10 mouse cellular contexts compared by ENCODE assay signal in the genomic region with DNA sequence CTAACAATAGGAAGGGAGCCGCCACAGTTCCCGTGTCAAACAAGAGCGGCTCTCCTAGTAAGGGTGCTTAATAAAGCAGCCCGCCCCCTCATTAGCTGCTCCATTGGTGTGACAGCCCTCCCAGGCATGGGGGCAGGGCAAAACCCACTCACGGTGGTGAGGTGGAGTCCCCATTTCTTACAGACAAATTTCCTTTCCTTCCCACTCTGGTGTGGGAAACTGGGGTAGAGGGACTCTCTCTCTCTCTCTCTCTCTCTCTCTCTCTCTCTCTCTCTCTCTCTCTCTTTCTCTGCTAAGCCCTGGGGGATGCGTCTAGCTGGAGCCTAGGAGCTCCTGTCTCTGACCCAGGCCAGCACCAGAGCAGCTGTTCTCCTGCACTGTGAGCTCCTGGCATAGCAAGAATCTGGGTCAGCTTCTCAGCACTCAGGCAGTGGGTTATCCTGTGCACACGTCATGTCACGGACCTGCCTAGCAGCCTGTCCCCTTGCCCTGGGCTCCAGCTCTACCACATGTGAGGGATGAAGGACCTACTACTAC.
DNase-seq lines count a peak whose midpoint lies in the region; ATAC-seq lines count a peak whose summit lies in the region.
"Had no signal": no experiment of that assay in that cellular context is flagged by ENCODE, and none has a peak within 500 bp of the region (broad histone marks: within the 10 kb centered on the region; RNA-seq: fewer than 3 reads in every experiment).

No protein-coding gene starts in this region.

- WGBS in neural tube, embryonic 11.5 days = 18% methylated on average over 8 of the region's 8 CpGs
- WGBS in limb, embryonic 13.5 days = 28% methylated on average over 8 of the region's 8 CpGs
- WGBS in stomach, embryonic 15.5 days = 57% methylated on average over 8 of the region's 8 CpGs

- ATAC-seq in neural tube, embryonic 11.5 days (ENCODE audit: insufficient read depth, low FRiP score, low TSS enrichment) = 0 out of 2 replicates have a peak, but pooled peaks have one; percentile 46
- ATAC-seq in limb, embryonic 13.5 days (ENCODE audit: low FRiP score, low read depth) = no peak
- no peak for ATAC-seq in stomach, embryonic 15.5 days (ENCODE audit: insufficient read depth, low FRiP score, low read depth)
- ATAC-seq in activated CD4-positive, CD25-positive, alpha-beta regulatory T cell, adult 4 months = no peak
- ATAC-seq: inflammation-experienced regulatory T-cells, adult 6 months had no signal

- no peak overlapping the region for H3K4me3 ChIP-seq in neural tube, embryonic 11.5 days (ENCODE audit: low read depth, low read length)
- no peak overlapping the region for H3K4me3 ChIP-seq in limb, embryonic 13.5 days
- H3K4me3 ChIP-seq in stomach, embryonic 15.5 days (replicated peaks) = no peak overlapping the region
- H3K4me3 ChIP-seq: liver, embryonic 13.5 days had no signal

- H3K9ac ChIP-seq in neural tube, embryonic 11.5 days (ENCODE audit: low read length) = no peak overlapping the region
- H3K9ac ChIP-seq in limb, embryonic 13.5 days = no peak overlapping the region
- H3K9ac ChIP-seq in stomach, embryonic 15.5 days = no peak overlapping the region
- H3K9ac ChIP-seq: liver, embryonic 13.5 days had no signal

- no peaks in the 10 kb centered on the region for H3K36me3 ChIP-seq in neural tube, embryonic 11.5 days (ENCODE audit: control insufficient read depth, insufficient read depth, low read length)
- H3K36me3 ChIP-seq in limb, embryonic 13.5 days = no peaks in the 10 kb centered on the region; the same call in 1 of the 2 replicates
- no peaks in the 10 kb centered on the region for H3K36me3 ChIP-seq in stomach, embryonic 15.5 days
- H3K36me3 ChIP-seq: liver, embryonic 13.5 days had no signal

- DNase-seq in cerebellum, adult 9-11 months = peak; percentile 65
- no peak for DNase-seq in cerebellum, adult 11 months
- DNase-seq in neural tube, embryonic 11.5 days (ENCODE audit: low spot score) = peak; percentile 51
- no peak for DNase-seq in neural tube, embryonic 10.5 days (ENCODE audit: extremely low spot score, low spot score)
- DNase-seq in urinary bladder, postnatal 10 days (ENCODE audit: low spot score) = no peak
- DNase-seq: liver, embryonic 13.5 days had no signal

- H3K27ac ChIP-seq in neural tube, embryonic 11.5 days (ENCODE audit: low read depth, low read length) = no peak overlapping the region
- no peak overlapping the region for H3K27ac ChIP-seq in limb, embryonic 13.5 days
- H3K27ac ChIP-seq in stomach, embryonic 15.5 days = peak overlapping the region; percentile 60
- H3K27ac ChIP-seq: liver, embryonic 13.5 days had no signal

- H3K27me3 ChIP-seq in neural tube, embryonic 11.5 days (ENCODE audit: control insufficient read depth, insufficient read depth, low read length) = no peaks in the 10 kb centered on the region
- H3K27me3 ChIP-seq in limb, embryonic 13.5 days = no peaks in the 10 kb centered on the region
- no peaks in the 10 kb centered on the region for H3K27me3 ChIP-seq in stomach, embryonic 15.5 days (replicated peaks)
- H3K27me3 ChIP-seq: liver, embryonic 13.5 days had no signal

- H3K4me2 ChIP-seq in neural tube, embryonic 11.5 days (ENCODE audit: low read depth) = no peak overlapping the region
- peak overlapping the region; percentile 17; the same call in 1 of the 2 replicates for H3K4me2 ChIP-seq in limb, embryonic 13.5 days (replicated peaks)
- H3K4me2 ChIP-seq in stomach, embryonic 15.5 days = no peak overlapping the region
- H3K4me2 ChIP-seq: liver, embryonic 13.5 days had no signal

- peaks cover 33% of the 10 kb centered on the region for H3K4me1 ChIP-seq in neural tube, embryonic 11.5 days (ENCODE audit: control insufficient read depth, insufficient read depth, low read length)
- peaks cover 58% of the 10 kb centered on the region for H3K4me1 ChIP-seq in limb, embryonic 13.5 days
- peaks cover 25% of the 10 kb centered on the region for H3K4me1 ChIP-seq in stomach, embryonic 15.5 days

- H3K9me3 ChIP-seq in neural tube, embryonic 11.5 days (ENCODE audit: control insufficient read depth, low read length) = no peaks in the 10 kb centered on the region
- no peaks in the 10 kb centered on the region for H3K9me3 ChIP-seq in limb, embryonic 13.5 days
- H3K9me3 ChIP-seq in stomach, embryonic 15.5 days = no peaks in the 10 kb centered on the region
- H3K9me3 ChIP-seq: liver, embryonic 13.5 days had no signal

Comparison
In these comparisons a context has a peak if more than half of its experiments do, and no peak if none do; other contexts are left out.
1. DNase-seq: peak in cerebellum, adult 9-11 months (single experiment) and neural tube, embryonic 11.5 days (single experiment); none in cerebellum, adult 11 months (single experiment), neural tube, embryonic 10.5 days (single experiment) and urinary bladder, postnatal 10 days (single experiment).